Mouse (Mus musculus): ENCODE measurements around the gene Fam84b. TPM values are rescaled to one million over a fixed set of nuclear protein-coding genes. Genes with fewer than 3 reads are reported as not detected.

Gene Fam84b
- polyA plus RNA-seq (2017; shearing (Covaris generic)), result 8.3 TPM

GRCm38 (mm10) chr15:60853231-60853999 is at the start of gene Fam84b:
Fam84b (minus strand) TSS chr15:60853778.

Other genes with a start within 250 kb of the Fam84b start
- not detected for gene A1bg, start 69.2 kb upstream of the Fam84b start, polyA plus RNA-seq (2017; shearing (Covaris generic))

All from CD4-positive, CD25-positive, alpha-beta regulatory T cell (primary cell).